Mouse (Mus musculus) brain, adult 2 months (tissue): ENCODE measurements around the gene Lbh.

Experiments
- DNase-seq: peaks from one replicate; pipeline ENCODE4 v3.0.0; 2011; ENCODE audit warnings: low read depth, low spot score

Lbh gene

GRCm38 (mm10) chr17:72918053-72918452 is at the start of gene Lbh:
Lbh (plus strand) TSS chr17:72918305.
- peak; percentile 96 for DNase-seq

GRCm38 (mm10) chr17:72878979-72879378 is 39.1 kb upstream of the Lbh start:
- no peak for DNase-seq

GRCm38 (mm10) chr17:72880156-72880555 is 37.9 kb upstream of the Lbh start:
- DNase-seq, result no peak

GRCm38 (mm10) chr17:72881051-72881450 is 37.1 kb upstream of the Lbh start:
- DNase-seq, result no peak

GRCm38 (mm10) chr17:72881804-72882203 is 36.3 kb upstream of the Lbh start:
- DNase-seq, result no peak

GRCm38 (mm10) chr17:72889556-72890397 is 28.3 kb upstream of the Lbh start:
- peak; percentile 92 for DNase-seq

GRCm38 (mm10) chr17:72890398-72890898 is 27.7 kb upstream of the Lbh start:
- DNase-seq, result no peak

GRCm38 (mm10) chr17:72891556-72891955 is 26.5 kb upstream of the Lbh start:
- DNase-seq, result no peak

GRCm38 (mm10) chr17:72895506-72895905 is 22.6 kb upstream of the Lbh start:
- DNase-seq, result no peak

GRCm38 (mm10) chr17:72897076-72897475 is 21.0 kb upstream of the Lbh start:
- no peak for DNase-seq

GRCm38 (mm10) chr17:72897961-72898360 is 20.1 kb upstream of the Lbh start:
- no peak for DNase-seq

- no peak for DNase-seq
Measured at GRCm38 (mm10) chr17:72898775-72899174, 19.3 kb upstream of the Lbh start.

GRCm38 (mm10) chr17:72901021-72901420 is 17.1 kb upstream of the Lbh start:
- no peak for DNase-seq

- DNase-seq, result no peak
Measured at GRCm38 (mm10) chr17:72901705-72902104, 16.4 kb upstream of the Lbh start.

- no peak for DNase-seq
Measured at GRCm38 (mm10) chr17:72903321-72903720, 14.8 kb upstream of the Lbh start.

GRCm38 (mm10) chr17:72903921-72904421 is 14.1 kb upstream of the Lbh start:
- DNase-seq, result peak; percentile 45

GRCm38 (mm10) chr17:72904873-72905272 is 13.2 kb upstream of the Lbh start:
- DNase-seq, result no peak

GRCm38 (mm10) chr17:72906231-72906896 is 11.7 kb upstream of the Lbh start:
- DNase-seq, result no peak

- DNase-seq, result no peak
Measured at GRCm38 (mm10) chr17:72907211-72907610, 10.9 kb upstream of the Lbh start.

- DNase-seq, result no peak
Measured at GRCm38 (mm10) chr17:72907777-72908176, 10.3 kb upstream of the Lbh start.

GRCm38 (mm10) chr17:72908561-72908960 is 9.5 kb upstream of the Lbh start:
- no peak for DNase-seq

GRCm38 (mm10) chr17:72909061-72909852 is 8.8 kb upstream of the Lbh start:
- DNase-seq, result no peak
